Mouse (Mus musculus) midbrain, embryonic 16.5 days (tissue): ENCODE measurements at regions not wholly inside any gene's neighbourhood (a gene's known extent, or its start where the extent isn't known, plus 50 kb on each side); places are given as distances from the start of the nearest gene placed in this dataset.

Experiments
- ATAC-seq: fragments of 200-750 bp; cut with Nextera tagmentation; 2 replicates; pipeline ENCODE4 v1.8.0; 2017; ENCODE audit warnings: moderate TSS enrichment
- H3K27ac ChIP-seq: fragments of 300-500 bp; sonication (generic); 2 replicates; pipeline ENCODE4 v1.5.1; 2014; ENCODE audit warnings: mild to moderate bottlenecking, low read length, mixed read lengths
- H3K27me3 ChIP-seq: fragments of 300-500 bp; sonication (generic); 2 replicates; pipeline ENCODE4 v1.6.1; 2014; ENCODE audit warnings: low read depth, low read length, mixed read lengths; ENCODE audit not compliant: control insufficient read depth, insufficient read depth
- H3K36me3 ChIP-seq: fragments of 300-500 bp; sonication (generic); 2 replicates; pipeline ENCODE4 v1.6.1; 2014; ENCODE audit warnings: mild to moderate bottlenecking, low read length, moderate library complexity, mixed read lengths; ENCODE audit not compliant: control insufficient read depth, insufficient read depth
- H3K4me1 ChIP-seq: fragments of 300-500 bp; sonication (generic); 2 replicates; pipeline ENCODE4 v1.6.1; 2014; ENCODE audit warnings: mild to moderate bottlenecking, low read length, mixed read lengths; ENCODE audit not compliant: control insufficient read depth, insufficient read depth
- H3K4me2 ChIP-seq: fragments of 300-500 bp; sonication (generic); 2 replicates; pipeline ENCODE4 v1.6.1; 2014; ENCODE audit warnings: mild to moderate bottlenecking, low read length, mixed read lengths
- H3K4me3 ChIP-seq: fragments of 300-500 bp; sonication (generic); 2 replicates; pipeline ENCODE4 v1.5.1; 2014; ENCODE audit warnings: low read depth, mild to moderate bottlenecking, low read length, moderate library complexity, mixed read lengths
- H3K9ac ChIP-seq: fragments of 300-500 bp; sonication (generic); 2 replicates; pipeline ENCODE4 v1.6.1; 2014; ENCODE audit warnings: low read depth, low read length, mixed read lengths
- H3K9me3 ChIP-seq: fragments of 300-500 bp; sonication (generic); replicated peaks from 2 replicates; pipeline ENCODE4 v1.6.1; 2014; ENCODE audit warnings: mild to moderate bottlenecking, low read length, mixed read lengths; ENCODE audit not compliant: control insufficient read depth, poor library complexity, severe bottlenecking
- WGBS: fragments of 180-500 bp; shearing (Covaris S2); extraction: QIAGEN DNeasy Blood & Tissue Kit; methylation state at CpG from one replicate; pipeline ENCODE4 v1.1.7; 2014; 5-methylcytosine and 5-hydroxymethylcytosine counted together

- H3K9ac ChIP-seq = no peak overlapping the region
- no peaks in the 10 kb centered on the region for H3K9me3 ChIP-seq
- no peaks in the 10 kb centered on the region for H3K27me3 ChIP-seq
- ATAC-seq = no peak
- no peaks in the 10 kb centered on the region for H3K4me1 ChIP-seq
- H3K4me3 ChIP-seq = no peak overlapping the region
- 82% methylated on average over 2 of the region's 2 CpGs for WGBS
- H3K27ac ChIP-seq = no peak overlapping the region
- no peak overlapping the region for H3K4me2 ChIP-seq
- no peaks in the 10 kb centered on the region for H3K36me3 ChIP-seq
Observed at GRCm38 (mm10) chr6:12140596-12140995, 233.0 kb downstream of the Phf14 start.

- 46% methylated on average over 3 of the region's 3 CpGs for WGBS
- H3K9me3 ChIP-seq = no peaks in the 10 kb centered on the region
- ATAC-seq = no peak; the same call in 1 of the 2 replicates
Observed at GRCm38 (mm10) chr6:12145216-12145615, 237.6 kb downstream of the Phf14 start.

GRCm38 (mm10) chr6:12150613-12151333 is 243.2 kb downstream of the Phf14 start:
- H3K27me3 ChIP-seq = no peaks in the 10 kb centered on the region
- no peak for ATAC-seq
- 48% methylated on average over 3 of the region's 3 CpGs for WGBS
- no peak overlapping the region for H3K9ac ChIP-seq
- no peak overlapping the region for H3K4me2 ChIP-seq
- H3K9me3 ChIP-seq = no peaks in the 10 kb centered on the region
- H3K27ac ChIP-seq = no peak overlapping the region
- H3K4me3 ChIP-seq = no peak overlapping the region
- no peaks in the 10 kb centered on the region for H3K4me1 ChIP-seq
- no peaks in the 10 kb centered on the region for H3K36me3 ChIP-seq

More at GRCm38 (mm10) chr6:12145216-12145615, 237.6 kb downstream of the Phf14 start:
- Histone ChIP-seq H3K36me3 (no peaks in the 10 kb centered on the region), H3K9ac (no peak overlapping the region), H3K27me3 (no peaks in the 10 kb centered on the region), H3K4me3 (no peak overlapping the region), H3K27ac (no peak overlapping the region), H3K4me2 (no peak overlapping the region), H3K4me1 (no peaks in the 10 kb centered on the region)

- ATAC-seq = no peak
- no peaks in the 10 kb centered on the region for H3K27me3 ChIP-seq
- no peak overlapping the region for H3K4me3 ChIP-seq
- WGBS = 81% methylated on average over 1 of the region's 1 CpGs
- no peaks in the 10 kb centered on the region for H3K36me3 ChIP-seq
- no peaks in the 10 kb centered on the region for H3K4me1 ChIP-seq
- H3K9me3 ChIP-seq = no peaks in the 10 kb centered on the region
- no peak overlapping the region for H3K27ac ChIP-seq
- no peak overlapping the region for H3K4me2 ChIP-seq
- H3K9ac ChIP-seq = no peak overlapping the region
Observed at GRCm38 (mm10) chr6:12163971-12164370, 256.4 kb downstream of the Phf14 start.

GRCm38 (mm10) chr6:12168533-12168932 is 260.9 kb downstream of the Phf14 start:
- no peak overlapping the region for H3K4me2 ChIP-seq

GRCm38 (mm10) chr6:12169431-12169830 is 261.8 kb downstream of the Phf14 start:
- no peak for ATAC-seq
- H3K36me3 ChIP-seq = no peaks in the 10 kb centered on the region
- no peaks in the 10 kb centered on the region for H3K9me3 ChIP-seq
- 81% methylated on average over 7 of the region's 7 CpGs for WGBS
- no peaks in the 10 kb centered on the region for H3K4me1 ChIP-seq
- no peak overlapping the region for H3K4me3 ChIP-seq
- H3K9ac ChIP-seq = no peak overlapping the region
- no peak overlapping the region for H3K4me2 ChIP-seq
- no peak overlapping the region for H3K27ac ChIP-seq
- no peaks in the 10 kb centered on the region for H3K27me3 ChIP-seq

More at GRCm38 (mm10) chr6:12168533-12168932, 260.9 kb downstream of the Phf14 start:
- H3K4me1 ChIP-seq = no peaks in the 10 kb centered on the region
- ATAC-seq = no peak
- no peak overlapping the region for H3K4me3 ChIP-seq
- no peak overlapping the region for H3K9ac ChIP-seq
- H3K27ac ChIP-seq = no peak overlapping the region
- 98% methylated on average over 1 of the region's 1 CpGs for WGBS
- H3K36me3 ChIP-seq = no peaks in the 10 kb centered on the region
- no peaks in the 10 kb centered on the region for H3K9me3 ChIP-seq
- H3K27me3 ChIP-seq = no peaks in the 10 kb centered on the region

- Histone ChIP-seq H3K36me3 (no peaks in the 10 kb centered on the region), H3K9ac (no peak overlapping the region), H3K9me3 (no peaks in the 10 kb centered on the region; the same call in 1 of the 2 replicates), H3K4me2 (no peak overlapping the region), H3K27me3 (no peaks in the 10 kb centered on the region), H3K27ac (no peak overlapping the region), H3K4me3 (no peak overlapping the region), H3K4me1 (no peaks in the 10 kb centered on the region)
- 88% methylated on average over 4 of the region's 4 CpGs for WGBS
- no peak for ATAC-seq
Observed at GRCm38 (mm10) chr6:12170722-12171121, 263.1 kb downstream of the Phf14 start.

- no peak overlapping the region for H3K27ac ChIP-seq
- H3K4me1 ChIP-seq = no peaks in the 10 kb centered on the region
- ATAC-seq = no peak
- WGBS = 82% methylated on average over 2 of the region's 2 CpGs
- no peak overlapping the region for H3K4me2 ChIP-seq
- no peaks in the 10 kb centered on the region for H3K36me3 ChIP-seq
- no peaks in the 10 kb centered on the region; the same call in 1 of the 2 replicates for H3K9me3 ChIP-seq
- H3K27me3 ChIP-seq = no peaks in the 10 kb centered on the region
- H3K4me3 ChIP-seq = no peak overlapping the region
- H3K9ac ChIP-seq = no peak overlapping the region
Observed at GRCm38 (mm10) chr6:12171189-12171588, 263.6 kb downstream of the Phf14 start.

GRCm38 (mm10) chr6:12177996-12178395 is 270.4 kb downstream of the Phf14 start:
- H3K9ac ChIP-seq = no peak overlapping the region
- no peak for ATAC-seq
- H3K4me2 ChIP-seq = no peak overlapping the region
- H3K36me3 ChIP-seq = no peaks in the 10 kb centered on the region
- no peaks in the 10 kb centered on the region for H3K27me3 ChIP-seq
- no peaks in the 10 kb centered on the region; the same call in 1 of the 2 replicates for H3K9me3 ChIP-seq
- H3K27ac ChIP-seq = no peak overlapping the region
- H3K4me1 ChIP-seq = no peaks in the 10 kb centered on the region
- no peak overlapping the region for H3K4me3 ChIP-seq
